Comparison of ENCODE assay signal across 9 mouse cellular contexts in genomic region chr11:95990886-95991708, GRCm38 (mm10). TPM values are rescaled to one million over a fixed set of nuclear protein-coding genes. Genes with fewer than 3 reads are reported as not detected.
DNase-seq lines count a peak whose midpoint lies in the region; ATAC-seq and TF ChIP-seq lines count a peak whose summit lies in the region.
"Had no signal": no experiment of that assay in that cellular context is flagged by ENCODE, and none has a peak within 500 bp of the region (broad histone marks: within the 10 kb centered on the region; RNA-seq: fewer than 3 reads in every experiment).

No protein-coding gene starts in this region.

- no peaks in the 10 kb centered on the region for H3K27me3 ChIP-seq in heart, postnatal 0 days (ENCODE audit: control insufficient read depth, insufficient read depth, low read length)
- no peaks in the 10 kb centered on the region for H3K27me3 ChIP-seq in liver, embryonic 12.5 days (replicated peaks)
- no peaks in the 10 kb centered on the region for H3K27me3 ChIP-seq in stomach, embryonic 16.5 days (ENCODE audit: control insufficient read depth, insufficient read depth, low read length)

- ATAC-seq in heart, postnatal 0 days (ENCODE audit: insufficient read depth, low read depth): peak; percentile 65
- ATAC-seq in liver, embryonic 12.5 days: peak; percentile 58
- peak; percentile 54 for ATAC-seq in stomach, embryonic 16.5 days (ENCODE audit: insufficient read depth, low FRiP score)

- H3K36me3 ChIP-seq in heart, postnatal 0 days (replicated peaks; ENCODE audit: control insufficient read depth, insufficient read depth, low read length): no peaks in the 10 kb centered on the region
- peaks cover 47% of the 10 kb centered on the region for H3K36me3 ChIP-seq in liver, embryonic 12.5 days
- no peaks in the 10 kb centered on the region for H3K36me3 ChIP-seq in stomach, embryonic 16.5 days (ENCODE audit: control insufficient read depth, insufficient read depth, low read length)

- peak overlapping the region; percentile 94 for H3K4me2 ChIP-seq in heart, postnatal 0 days (ENCODE audit: low read depth, low read length)
- peak overlapping the region; percentile 86 for H3K4me2 ChIP-seq in liver, embryonic 12.5 days
- H3K4me2 ChIP-seq in stomach, embryonic 16.5 days (ENCODE audit: low read depth, low read length): peak overlapping the region; percentile 73

- 12% methylated on average over 36 of the region's 49 CpGs for WGBS in heart, postnatal 0 days
- 26% methylated on average over 34 of the region's 49 CpGs for WGBS in liver, embryonic 12.5 days (ENCODE audit: insufficient replicate concordance)
- WGBS in stomach, embryonic 16.5 days: 12% methylated on average over 40 of the region's 49 CpGs

- peak overlapping the region; percentile 63 for H3K4me3 ChIP-seq in heart, postnatal 0 days (ENCODE audit: low read depth, low read length)
- H3K4me3 ChIP-seq in liver, embryonic 12.5 days: peak overlapping the region; percentile 54
- peak overlapping the region; percentile 52 for H3K4me3 ChIP-seq in stomach, embryonic 16.5 days (replicated peaks; ENCODE audit: low read length)

- TF ChIP-seq CTCF in heart, postnatal 0 days (IDR thresholded peaks at IDR 0.05; ENCODE audit: low read depth): no peak

- DNase-seq in layer of hippocampus, postnatal 10 days (ENCODE audit: low spot score in 2 of 2): peak; percentile 28 to 47
- DNase-seq in layer of hippocampus, postnatal 14 days (ENCODE audit: low spot score in 2 of 2): no peak
- DNase-seq in embryo, embryonic 11.5 days (ENCODE audit: low read depth, low spot score): peak; percentile 72
- no peak for DNase-seq in heart, postnatal 0 days (ENCODE audit: low spot score)
- no peak for DNase-seq in layer of hippocampus, postnatal 25 days (ENCODE audit: extremely low spot score in 1 of 2, low spot score in 1 of 2)
- no peak for DNase-seq in thymus, postnatal 36 days

- H3K27ac ChIP-seq in heart, postnatal 0 days (ENCODE audit: low read depth): peak overlapping the region; percentile 85
- peak overlapping the region; percentile 74 for H3K27ac ChIP-seq in liver, embryonic 12.5 days
- peak overlapping the region; percentile 80 for H3K27ac ChIP-seq in stomach, embryonic 16.5 days (ENCODE audit: low read length)
- H3K27ac ChIP-seq: macrophage had no signal

- no peak for TF ChIP-seq EP300 in heart, postnatal 0 days (IDR thresholded peaks at IDR 0.05; ENCODE audit: low read depth)

- H3K4me1 ChIP-seq in heart, postnatal 0 days (ENCODE audit: control insufficient read depth, insufficient read depth): peaks cover 25% of the 10 kb centered on the region; the same call in 1 of the 2 replicates
- H3K4me1 ChIP-seq in liver, embryonic 12.5 days: peaks cover 80% of the 10 kb centered on the region
- peaks cover 55% of the 10 kb centered on the region for H3K4me1 ChIP-seq in stomach, embryonic 16.5 days (ENCODE audit: control insufficient read depth, insufficient read depth, low read length)

- peak overlapping the region; percentile 80 for H3K9ac ChIP-seq in heart, postnatal 0 days (replicated peaks; ENCODE audit: low read depth, low read length)
- H3K9ac ChIP-seq in liver, embryonic 12.5 days: peak overlapping the region; percentile 68
- peak overlapping the region; percentile 85 for H3K9ac ChIP-seq in stomach, embryonic 16.5 days (ENCODE audit: low read length)

- 0 out of 2 replicates have a peak, but pooled peaks cover 4% of the 10 kb centered on the region for H3K9me3 ChIP-seq in heart, postnatal 0 days (replicated peaks; ENCODE audit: control insufficient read depth, low read length)
- H3K9me3 ChIP-seq in liver, embryonic 12.5 days (replicated peaks): no peaks in the 10 kb centered on the region
- H3K9me3 ChIP-seq in stomach, embryonic 16.5 days (replicated peaks; ENCODE audit: control insufficient read depth, low read length): no peaks in the 10 kb centered on the region

RNA-seq across cellular contexts. Expression of gene Igf2bp1, which starts 14.6 kb away (rescaled TPM):
- total RNA-seq in layer of hippocampus, postnatal 10 days (2021): under 1 TPM; 0.47 to 0.50 TPM
- under 1 TPM; 0.10 to 0.18 TPM for total RNA-seq in layer of hippocampus, postnatal 14 days (2021)
- total RNA-seq in heart, postnatal 0 days (2014; rRNA removed; ENCODE audit: low replicate concordance): 3.4 and 10.4 TPM in 2 replicates
- 4.5 and 5.6 TPM in 2 replicates for polyA plus RNA-seq in heart, postnatal 0 days (2015; fragmentation: Nextera tagmentation; extraction: Ambion mirVana)
- polyA plus RNA-seq in liver, embryonic 12.5 days (2016; fragmentation: Nextera tagmentation; extraction: Ambion mirVana): 33.8 and 38.3 TPM in 2 replicates
- polyA plus RNA-seq in stomach, embryonic 16.5 days (2015; fragmentation: Nextera tagmentation; extraction: Ambion mirVana): 24.1 and 26.7 TPM in 2 replicates
- under 1 TPM in 1 of 2 experiments, not detected in 1; 0.12 TPM for total RNA-seq in layer of hippocampus, postnatal 25 days (2021)
- polyA plus RNA-seq: macrophage had no signal

RNA-seq across cellular contexts. Expression of gene Gip, which starts 33.2 kb away (rescaled TPM):
- total RNA-seq in layer of hippocampus, postnatal 10 days (2021): not detected
- total RNA-seq in layer of hippocampus, postnatal 14 days (2021): not detected
- not detected in 2 replicates for total RNA-seq in heart, postnatal 0 days (2014; rRNA removed; ENCODE audit: low replicate concordance)
- polyA plus RNA-seq in heart, postnatal 0 days (2015; fragmentation: Nextera tagmentation; extraction: Ambion mirVana): not detected in 2 replicates
- not detected in 2 replicates for polyA plus RNA-seq in liver, embryonic 12.5 days (2016; fragmentation: Nextera tagmentation; extraction: Ambion mirVana)
- 2.5 and 5.3 TPM in 2 replicates for polyA plus RNA-seq in stomach, embryonic 16.5 days (2015; fragmentation: Nextera tagmentation; extraction: Ambion mirVana)
- not detected for total RNA-seq in layer of hippocampus, postnatal 25 days (2021)
- polyA plus RNA-seq: macrophage had no signal

RNA-seq across cellular contexts. Expression of gene Snf8, which starts 43.6 kb away (rescaled TPM):
- total RNA-seq in layer of hippocampus, postnatal 10 days (2021): 10 to 100 TPM; 91.6 to 93.2 TPM
- total RNA-seq in layer of hippocampus, postnatal 14 days (2021): 10 to 100 TPM; 84.2 to 90.8 TPM
- total RNA-seq in heart, postnatal 0 days (2014; rRNA removed; ENCODE audit: low replicate concordance): 24.0 and 25.2 TPM in 2 replicates
- 59.4 and 63.0 TPM in 2 replicates for polyA plus RNA-seq in heart, postnatal 0 days (2015; fragmentation: Nextera tagmentation; extraction: Ambion mirVana)
- 100 and 108 TPM in 2 replicates for polyA plus RNA-seq in liver, embryonic 12.5 days (2016; fragmentation: Nextera tagmentation; extraction: Ambion mirVana)
- 80.5 and 92.6 TPM in 2 replicates for polyA plus RNA-seq in stomach, embryonic 16.5 days (2015; fragmentation: Nextera tagmentation; extraction: Ambion mirVana)
- 100 to 1,000 TPM in 1 of 2 experiments, 10 to 100 TPM in 1; 99.8 to 103 TPM for total RNA-seq in layer of hippocampus, postnatal 25 days (2021)

Comparison
In these comparisons a context has a peak if more than half of its experiments do, and no peak if none do; other contexts are left out.
1. DNase-seq: peak in layer of hippocampus, postnatal 10 days (2 of 2) and embryo, embryonic 11.5 days (single experiment); none in layer of hippocampus, postnatal 14 days (0 of 2), heart, postnatal 0 days (single experiment), layer of hippocampus, postnatal 25 days (0 of 2) and thymus, postnatal 36 days (0 of 2).
2. Peak in every context shown above with its lines, with median percentiles within 50 percentile points of each other: ATAC-seq, H3K27ac ChIP-seq, H3K4me2 ChIP-seq, H3K4me3 ChIP-seq and H3K9ac ChIP-seq.